Mouse (Mus musculus): Measurements from ENCODE around the gene Nr1d1. TPM values are rescaled to one million over a fixed set of nuclear protein-coding genes. Genes with fewer than 3 reads are reported as not detected.

Gene Nr1d1
- total and polyA plus RNA-seq, 3 experiments = 0.17 to 1.4 (median 0.25) TPM

- no peaks in the 10 kb centered on the region for H3K27me3 ChIP-seq (replicated peaks)
- H3K36me3 ChIP-seq (replicated peaks in 1 of 2; ENCODE audit: control insufficient read depth in 1 of 2, insufficient read depth in 1 of 2, low read length in 1 of 2) = peaks cover 44 to 92% of the 10 kb centered on the region in 2 experiments
- no peak overlapping the region for H3K27ac ChIP-seq (ENCODE audit: insufficient read depth, low read depth)
- H3K79me2 ChIP-seq (replicated peaks; ENCODE audit: control insufficient read depth, extremely low read depth, insufficient read depth, poor library complexity, severe bottlenecking) = no peaks in the 10 kb centered on the region
- in situ Hi-C loops (cut with MboI; ENCODE audit: low pct_ligation_motif_present, low pct_unique_long_range_greater_than_20kb, low sequenced_read_pairs) (loop anchor here (10.0 kb wide), 1 partner anchor 64 kb away; no protein-coding TSS in a partner anchor), dilution Hi-C loops (cut with MboI; ENCODE audit: extremely low pct_ligation_motif_present, extremely low pct_unique_long_range_greater_than_20kb, low sequenced_read_pairs) (no loop called here)
- no peak for DNase-seq (ENCODE audit: extremely low read depth)
- no peak for TF ChIP-seq CHD2 (IDR thresholded peaks at IDR 0.05; ENCODE audit: low read length)
- TF ChIP-seq UBTF (IDR thresholded peaks at IDR 0.05; ENCODE audit: low read depth, low read length) = no peak
- TF ChIP-seq RAD21 (IDR thresholded peaks at IDR 0.05; ENCODE audit: low read depth, low read length) = no peak
- no peak for TF ChIP-seq EP300 (IDR thresholded peaks at IDR 0.05; ENCODE audit: low read length)
- no peak for TF ChIP-seq ZC3H11A (IDR thresholded peaks at IDR 0.05; ENCODE audit: low read depth, low read length)
- TF ChIP-seq ZKSCAN1 (IDR thresholded peaks at IDR 0.05; ENCODE audit: borderline replicate concordance, low read depth, low read length) = no peak
- no peak for TF ChIP-seq MAFK (IDR thresholded peaks at IDR 0.05; ENCODE audit: insufficient replicate concordance, low read length)
- no peak overlapping the region for H3K9ac ChIP-seq (ENCODE audit: insufficient read depth, low read depth)
- no peak overlapping the region for H3K4me2 ChIP-seq (ENCODE audit: insufficient read depth, low read depth, poor library complexity, severe bottlenecking)
- no peaks in the 10 kb centered on the region for H3K9me3 ChIP-seq (replicated peaks; ENCODE audit: low read length)
- H3K4me3 ChIP-seq (replicated peaks in 1 of 3; ENCODE audit: low read depth in 2 of 3, low read length in 2 of 3, poor library complexity in 1 of 3) = no peak overlapping the region
- H3K4me1 ChIP-seq (ENCODE audit: control insufficient read depth in 1 of 2, insufficient read depth in 2 of 2) = peaks cover 0 to 4% of the 10 kb centered on the region in 2 experiments; a peak in 1 of 4 replicates
Measured at GRCm38 (mm10) chr11:98720756-98721155, 54.4 kb downstream of the Nr1d1 start.

Other genes with a start within 250 kb of the Nr1d1 start
- 110 and 124 TPM in 2 replicates for gene Ikzf3, start 229.3 kb downstream of the Nr1d1 start, total RNA-seq (2012; rRNA removed)
- gene Ikzf3, start 229.3 kb downstream of the Nr1d1 start, total RNA-seq (2014; rRNA removed) = 118 and 130 TPM in 2 replicates
- 238 and 243 TPM in 2 replicates for gene Ikzf3, start 229.3 kb downstream of the Nr1d1 start, polyA plus RNA-seq (2012; ENCODE audit: insufficient read length, low read depth)
- 3.1 and 3.9 TPM in 2 replicates for gene Zpbp2, start 224.2 kb downstream of the Nr1d1 start, total RNA-seq (2012; rRNA removed)
- 3.2 and 5.0 TPM in 2 replicates for gene Zpbp2, start 224.2 kb downstream of the Nr1d1 start, total RNA-seq (2014; rRNA removed)
- gene Zpbp2, start 224.2 kb downstream of the Nr1d1 start, polyA plus RNA-seq (2012; ENCODE audit: insufficient read length, low read depth) = 3.0 and 3.7 TPM in 2 replicates
- 45.1 and 49.7 TPM in 2 replicates for gene Ormdl3, start 188.0 kb downstream of the Nr1d1 start, total RNA-seq (2012; rRNA removed)
- gene Ormdl3, start 188.0 kb downstream of the Nr1d1 start, total RNA-seq (2014; rRNA removed) = 30.6 and 32.9 TPM in 2 replicates
- gene Ormdl3, start 188.0 kb downstream of the Nr1d1 start, polyA plus RNA-seq (2012; ENCODE audit: insufficient read length, low read depth) = 32.5 and 34.9 TPM in 2 replicates
- not detected in 2 replicates for gene Lrrc3c, start 177.0 kb downstream of the Nr1d1 start, total RNA-seq (2012; rRNA removed)
- not detected in 2 replicates for gene Lrrc3c, start 177.0 kb downstream of the Nr1d1 start, total RNA-seq (2014; rRNA removed)
- gene Lrrc3c, start 177.0 kb downstream of the Nr1d1 start, polyA plus RNA-seq (2012; ENCODE audit: insufficient read length, low read depth) = not detected in 2 replicates
- 1.8 and 2.0 TPM in 2 replicates for gene Gm12355, start 149.7 kb downstream of the Nr1d1 start, total RNA-seq (2012; rRNA removed)
- 24.2 and 26.0 TPM in 2 replicates for gene Gm12355, start 149.7 kb downstream of the Nr1d1 start, total RNA-seq (2014; rRNA removed)
- 3.0 and 9.8 TPM in 2 replicates for gene Gm12355, start 149.7 kb downstream of the Nr1d1 start, polyA plus RNA-seq (2012; ENCODE audit: insufficient read length, low read depth)
- gene Gsdma3, start 149.0 kb downstream of the Nr1d1 start, total RNA-seq (2012; rRNA removed) = not detected in 2 replicates
- not detected in 2 replicates for gene Gsdma3, start 149.0 kb downstream of the Nr1d1 start, total RNA-seq (2014; rRNA removed)
- not detected in 2 replicates for gene Gsdma3, start 149.0 kb downstream of the Nr1d1 start, polyA plus RNA-seq (2012; ENCODE audit: insufficient read length, low read depth)
- gene Gsdma2, start 128.6 kb downstream of the Nr1d1 start, total RNA-seq (2012; rRNA removed) = not detected in 2 replicates
- gene Gsdma2, start 128.6 kb downstream of the Nr1d1 start, total RNA-seq (2014; rRNA removed) = not detected in 2 replicates
- not detected in 2 replicates for gene Gsdma2, start 128.6 kb downstream of the Nr1d1 start, polyA plus RNA-seq (2012; ENCODE audit: insufficient read length, low read depth)
- not detected in 2 replicates for gene Gsdma, start 111.0 kb downstream of the Nr1d1 start, total RNA-seq (2012; rRNA removed)
- gene Gsdma, start 111.0 kb downstream of the Nr1d1 start, total RNA-seq (2014; rRNA removed) = not detected in 2 replicates
- gene Gsdma, start 111.0 kb downstream of the Nr1d1 start, polyA plus RNA-seq (2012; ENCODE audit: insufficient read length, low read depth) = 0.08 and 0.10 TPM in 2 replicates
- 291 and 337 TPM in 2 replicates for gene Psmd3, start 92.8 kb downstream of the Nr1d1 start, total RNA-seq (2012; rRNA removed)
- gene Psmd3, start 92.8 kb downstream of the Nr1d1 start, total RNA-seq (2014; rRNA removed) = 163 and 166 TPM in 2 replicates
- 345 and 354 TPM in 2 replicates for gene Psmd3, start 92.8 kb downstream of the Nr1d1 start, polyA plus RNA-seq (2012; ENCODE audit: insufficient read length, low read depth)
- gene Csf3, start 74.1 kb downstream of the Nr1d1 start, total RNA-seq (2012; rRNA removed) = not detected in 2 replicates
- not detected in 2 replicates for gene Csf3, start 74.1 kb downstream of the Nr1d1 start, total RNA-seq (2014; rRNA removed)
- 0.21 and 0.29 TPM in 2 replicates for gene Csf3, start 74.1 kb downstream of the Nr1d1 start, polyA plus RNA-seq (2012; ENCODE audit: insufficient read length, low read depth)
- gene Med24, start 45.9 kb downstream of the Nr1d1 start, total RNA-seq (2012; rRNA removed) = 47.7 and 48.6 TPM in 2 replicates
- gene Med24, start 45.9 kb downstream of the Nr1d1 start, total RNA-seq (2014; rRNA removed) = 26.5 and 30.9 TPM in 2 replicates
- 64.2 and 78.8 TPM in 2 replicates for gene Med24, start 45.9 kb downstream of the Nr1d1 start, polyA plus RNA-seq (2012; ENCODE audit: insufficient read length, low read depth)
- 2.5 and 3.9 TPM in 2 replicates for gene Thra, start 34.7 kb downstream of the Nr1d1 start, total RNA-seq (2012; rRNA removed)
- 0.81 and 1.1 TPM in 2 replicates for gene Thra, start 34.7 kb downstream of the Nr1d1 start, total RNA-seq (2014; rRNA removed)
- gene Thra, start 34.7 kb downstream of the Nr1d1 start, polyA plus RNA-seq (2012; ENCODE audit: insufficient read length, low read depth) = 3.8 and 4.3 TPM in 2 replicates
- 27.3 and 30.7 TPM in 2 replicates for gene Msl1, start 20.2 kb upstream of the Nr1d1 start, total RNA-seq (2012; rRNA removed)
- gene Msl1, start 20.2 kb upstream of the Nr1d1 start, total RNA-seq (2014; rRNA removed) = 25.9 and 26.4 TPM in 2 replicates
- 57.1 and 58.1 TPM in 2 replicates for gene Msl1, start 20.2 kb upstream of the Nr1d1 start, polyA plus RNA-seq (2012; ENCODE audit: insufficient read length, low read depth)
- 16.7 and 18.3 TPM in 2 replicates for gene Casc3, start 29.6 kb upstream of the Nr1d1 start, total RNA-seq (2012; rRNA removed)
- 14.4 and 14.7 TPM in 2 replicates for gene Casc3, start 29.6 kb upstream of the Nr1d1 start, total RNA-seq (2014; rRNA removed)
- gene Casc3, start 29.6 kb upstream of the Nr1d1 start, polyA plus RNA-seq (2012; ENCODE audit: insufficient read length, low read depth) = 71.7 and 93.0 TPM in 2 replicates
- gene Rapgefl1, start 61.5 kb upstream of the Nr1d1 start, total RNA-seq (2012; rRNA removed) = 0.04 and 0.08 TPM in 2 replicates
- gene Rapgefl1, start 61.5 kb upstream of the Nr1d1 start, total RNA-seq (2014; rRNA removed) = 0.11 TPM in 1 of 2 replicates, not detected in the other
- 0.25 and 0.29 TPM in 2 replicates for gene Rapgefl1, start 61.5 kb upstream of the Nr1d1 start, polyA plus RNA-seq (2012; ENCODE audit: insufficient read length, low read depth)
- gene Wipf2, start 88.3 kb upstream of the Nr1d1 start, total RNA-seq (2012; rRNA removed) = 4.7 TPM in 2 replicates
- gene Wipf2, start 88.3 kb upstream of the Nr1d1 start, total RNA-seq (2014; rRNA removed) = 1.9 and 2.1 TPM in 2 replicates
- 7.7 and 9.7 TPM in 2 replicates for gene Wipf2, start 88.3 kb upstream of the Nr1d1 start, polyA plus RNA-seq (2012; ENCODE audit: insufficient read length, low read depth)
- gene Cdc6, start 132.5 kb upstream of the Nr1d1 start, total RNA-seq (2012; rRNA removed) = 47.4 and 78.9 TPM in 2 replicates
- 93.7 and 99.3 TPM in 2 replicates for gene Cdc6, start 132.5 kb upstream of the Nr1d1 start, total RNA-seq (2014; rRNA removed)
- 81.3 and 91.9 TPM in 2 replicates for gene Cdc6, start 132.5 kb upstream of the Nr1d1 start, polyA plus RNA-seq (2012; ENCODE audit: insufficient read length, low read depth)
- 11.1 and 12.1 TPM in 2 replicates for gene Rara, start 152.5 kb upstream of the Nr1d1 start, total RNA-seq (2012; rRNA removed)
- gene Rara, start 152.5 kb upstream of the Nr1d1 start, total RNA-seq (2014; rRNA removed) = 2.7 and 4.5 TPM in 2 replicates
- gene Rara, start 152.5 kb upstream of the Nr1d1 start, polyA plus RNA-seq (2012; ENCODE audit: insufficient read length, low read depth) = 12.4 and 13.7 TPM in 2 replicates
- gene Gjd3, start 207.7 kb upstream of the Nr1d1 start, total RNA-seq (2012; rRNA removed) = 0.47 and 0.50 TPM in 2 replicates
- gene Gjd3, start 207.7 kb upstream of the Nr1d1 start, total RNA-seq (2014; rRNA removed) = not detected in 2 replicates
- gene Gjd3, start 207.7 kb upstream of the Nr1d1 start, polyA plus RNA-seq (2012; ENCODE audit: insufficient read length, low read depth) = not detected in 2 replicates
- 400 and 420 TPM in 2 replicates for gene Top2a, start 248.9 kb upstream of the Nr1d1 start, total RNA-seq (2012; rRNA removed)
- gene Top2a, start 248.9 kb upstream of the Nr1d1 start, total RNA-seq (2014; rRNA removed) = 385 and 423 TPM in 2 replicates
- gene Top2a, start 248.9 kb upstream of the Nr1d1 start, polyA plus RNA-seq (2012; ENCODE audit: insufficient read length, low read depth) = 422 and 444 TPM in 2 replicates